Mouse (Mus musculus) ES-E14 (cell line): ENCODE results near the gene Prkar2b.

ENCODE experiments used
- CHD2 ChIP-seq: IDR thresholded peaks from 2 replicates; pipeline ENCODE4 v1.6.1; 2014; ENCODE audit warnings: mild to moderate bottlenecking, low read depth, low read length, inconsistent platforms
- HCFC1 ChIP-seq: IDR thresholded peaks from 2 replicates; pipeline ENCODE4 v1.6.1; 2012; ENCODE audit warnings: low read length, inconsistent platforms, borderline replicate concordance; ENCODE audit not compliant: insufficient read depth
- MAFK ChIP-seq: IDR thresholded peaks from 2 replicates; pipeline ENCODE4 v1.6.1; 2014; ENCODE audit warnings: mild to moderate bottlenecking, low read depth, low read length, inconsistent platforms; ENCODE audit not compliant: insufficient read depth
- ZC3H11A ChIP-seq: IDR thresholded peaks from 2 replicates; pipeline ENCODE4 v1.6.1; 2012; ENCODE audit warnings: low read depth, mild to moderate bottlenecking, inconsistent platforms, low read length, borderline replicate concordance
- ZNF384 ChIP-seq: IDR thresholded peaks from 2 replicates; pipeline ENCODE4 v1.6.1; 2012; ENCODE audit warnings: low read depth, low read length, inconsistent platforms

DNA sequence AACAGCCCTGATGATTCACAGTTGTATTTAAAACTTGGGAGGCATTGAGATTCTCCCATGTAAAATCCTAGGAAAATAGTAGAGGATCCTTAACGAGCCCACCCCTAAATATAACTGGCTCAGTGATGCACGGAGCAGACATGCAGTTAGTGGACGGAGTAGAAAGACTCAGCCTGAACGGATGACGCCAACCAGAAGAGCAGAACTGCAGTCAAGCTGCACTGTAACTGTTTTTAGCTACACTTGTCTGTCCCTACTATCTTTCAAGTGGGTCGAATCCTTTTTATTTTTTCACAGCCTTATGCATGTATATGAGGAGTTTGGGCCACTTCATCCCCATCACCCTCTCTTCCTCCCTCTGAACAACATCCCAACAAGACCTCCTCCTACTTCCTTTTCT, 75.4 kb downstream of the Prkar2b start:
- TF ChIP-seq ZNF384 (no peak), MAFK (no peak), CHD2 (no peak), ZC3H11A (no peak), HCFC1 (no peak)
